Mouse (Mus musculus): ENCODE measurements around the gene Synpo2.

Gene Synpo2

GRCm38 (mm10) chr3:123178420-123178819 is 57.5 kb downstream of the Synpo2 start:
- CTCF ChIA-PET: interaction anchor here in 1 of 4 experiments (1.1 kb wide), 1 partner anchor 10 kb away, joined by 3 read pairs; no protein-coding TSS in a partner anchor

DNA sequence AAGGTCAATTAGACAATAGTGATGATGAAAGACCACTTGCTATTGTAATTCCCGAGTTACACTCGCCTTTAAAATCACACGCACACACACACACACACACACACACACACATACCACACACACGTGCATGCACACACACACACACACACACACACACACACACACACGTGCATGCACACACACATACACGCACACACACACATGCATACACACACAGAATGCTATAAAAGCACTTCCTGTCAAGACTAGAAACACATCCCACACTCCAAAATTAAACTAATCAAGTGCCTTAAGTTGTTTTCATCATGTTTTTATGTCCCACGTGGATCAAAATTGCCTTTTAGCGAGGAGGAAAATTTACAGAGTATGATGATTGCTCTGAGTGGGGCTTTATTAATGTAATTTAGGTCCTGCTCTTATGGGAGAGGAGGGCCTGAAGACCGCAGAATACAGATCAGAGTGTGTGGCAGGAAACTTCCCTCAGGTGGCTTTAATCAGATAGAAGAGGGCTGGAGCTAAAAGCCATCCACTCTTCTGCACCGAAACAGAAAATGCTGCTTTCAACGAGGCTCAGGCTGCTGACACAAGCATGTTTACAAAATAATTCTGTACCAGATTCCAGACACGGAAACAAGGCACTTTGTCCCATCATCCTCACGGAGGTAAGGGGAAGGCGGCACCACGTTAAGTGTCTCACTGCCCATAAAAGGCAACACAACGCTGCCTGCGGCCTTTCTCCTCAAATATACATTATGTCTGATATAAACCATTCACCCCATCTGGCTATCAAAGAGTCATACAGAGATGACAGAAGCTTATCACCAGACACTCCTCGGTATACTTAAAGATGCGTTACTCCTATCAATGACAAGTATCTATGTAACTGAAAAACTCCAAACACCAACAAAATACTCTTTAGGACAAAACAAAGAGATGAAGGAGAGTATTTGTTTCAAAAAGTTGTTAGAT is 59.3 kb downstream of the Synpo2 start:
- CTCF ChIA-PET: interaction anchor here in 1 of 4 experiments (0.6 kb wide), 1 partner anchor 50 kb away, joined by 3 read pairs; no protein-coding TSS in a partner anchor

More at GRCm38 (mm10) chr3:123178420-123178819, 57.5 kb downstream of the Synpo2 start:
- POLR2A ChIA-PET: no interaction called here

DNA sequence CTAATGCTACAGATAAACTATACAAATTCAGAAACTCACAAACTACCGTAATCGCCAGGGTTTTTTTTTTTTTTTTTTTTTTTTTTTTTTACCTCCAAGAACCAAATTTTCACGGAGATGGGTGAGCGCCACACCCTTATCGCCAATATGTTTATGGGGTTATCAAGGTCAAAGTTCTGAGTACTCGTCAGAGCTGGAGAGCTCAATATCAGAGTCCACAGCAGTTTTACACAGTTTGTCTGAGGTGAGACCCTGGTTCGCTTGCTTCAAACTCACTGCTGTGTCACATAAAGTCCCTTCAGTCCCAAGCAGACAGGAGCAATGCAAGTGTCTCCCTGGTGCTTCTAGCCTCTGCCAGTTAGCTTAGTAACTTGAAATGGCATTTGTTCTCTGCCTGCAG is 60.8 kb downstream of the Synpo2 start:
- POLR2A ChIA-PET: interaction anchor here in 2 of 4 experiments (0.7 to 1.0 kb wide), 2 partner anchors 197 to 333 kb away, joined by 4 to 5 read pairs; no protein-coding TSS in a partner anchor
- CTCF ChIA-PET: interaction anchor here in 1 of 4 experiments (0.7 kb wide), 1 partner anchor 147 kb away, joined by 24 read pairs; no protein-coding TSS in a partner anchor

More for the DNA sequence above, 59.3 kb downstream of the Synpo2 start:
- POLR2A ChIA-PET: interaction anchor here in 1 of 4 experiments (1.0 kb wide), 1 partner anchor 16 kb away, joined by 3 read pairs; no protein-coding TSS in a partner anchor

- ChIA-PET CTCF (interaction anchor here in 2 of 4 experiments (0.6 to 0.7 kb wide), 2 partner anchors 148 to 155 kb away, joined by 4 to 24 read pairs; no protein-coding TSS in a partner anchor), POLR2A (interaction anchor here in 1 of 4 experiments (0.5 kb wide), 1 partner anchor 198 kb away, joined by 3 read pairs; no protein-coding TSS in a partner anchor)
Observed at GRCm38 (mm10) chr3:123174379-123174697, 61.6 kb downstream of the Synpo2 start.

GRCm38 (mm10) chr3:123173553-123174378 is 62.2 kb downstream of the Synpo2 start:
- ChIA-PET POLR2A (interaction anchor here in 1 of 4 experiments (0.6 kb wide), 1 partner anchor 147 kb away, joined by 3 read pairs; no protein-coding TSS in a partner anchor), CTCF (interaction anchor here in 2 of 4 experiments (0.5 to 1.0 kb wide), 3 partner anchors 8 to 156 kb away, joined by 3 to 4 read pairs (median 3); no protein-coding TSS in a partner anchor)

DNA sequence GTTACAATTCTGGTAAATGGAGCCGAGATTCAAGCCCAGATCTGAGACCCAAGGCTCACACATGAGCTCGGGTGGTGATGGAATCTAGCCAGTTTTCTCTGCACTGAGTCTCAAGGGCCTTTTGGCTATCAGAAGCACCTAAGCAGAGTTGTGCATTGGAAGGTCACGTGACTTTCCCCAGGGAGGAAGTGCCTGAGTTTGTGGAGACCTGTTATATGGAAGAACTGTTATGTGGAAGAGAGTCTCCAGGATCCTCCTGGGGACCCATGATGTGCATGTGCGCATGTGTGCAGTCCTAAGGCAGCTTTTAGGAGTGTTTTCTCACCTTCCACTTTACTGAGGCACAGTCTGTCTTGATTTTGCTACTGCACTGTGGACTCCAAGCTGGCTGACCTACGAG is 63.8 kb downstream of the Synpo2 start:
- POLR2A ChIA-PET: interaction anchor here in 2 of 4 experiments (1.3 to 1.5 kb wide), 2 partner anchors 336 kb away, joined by 3 to 4 read pairs; no protein-coding TSS in a partner anchor
- CTCF ChIA-PET: interaction anchor here in 1 of 4 experiments (0.8 kb wide), 1 partner anchor 12 kb away, joined by 3 read pairs; no protein-coding TSS in a partner anchor

GRCm38 (mm10) chr3:123169398-123169797 is 66.6 kb downstream of the Synpo2 start:
- POLR2A ChIA-PET: interaction anchor here in 1 of 4 experiments (1.2 kb wide), 1 partner anchor 339 kb away, joined by 4 read pairs; no protein-coding TSS in a partner anchor
- CTCF ChIA-PET: interaction anchor here in 3 of 4 experiments (0.6 to 3.3 kb wide), 20 partner anchors 9 to 216 kb away, joined by 3 to 21 read pairs (median 3); partner anchors contain the start of gene Mettl14 (in 1 of the 3)

DNA sequence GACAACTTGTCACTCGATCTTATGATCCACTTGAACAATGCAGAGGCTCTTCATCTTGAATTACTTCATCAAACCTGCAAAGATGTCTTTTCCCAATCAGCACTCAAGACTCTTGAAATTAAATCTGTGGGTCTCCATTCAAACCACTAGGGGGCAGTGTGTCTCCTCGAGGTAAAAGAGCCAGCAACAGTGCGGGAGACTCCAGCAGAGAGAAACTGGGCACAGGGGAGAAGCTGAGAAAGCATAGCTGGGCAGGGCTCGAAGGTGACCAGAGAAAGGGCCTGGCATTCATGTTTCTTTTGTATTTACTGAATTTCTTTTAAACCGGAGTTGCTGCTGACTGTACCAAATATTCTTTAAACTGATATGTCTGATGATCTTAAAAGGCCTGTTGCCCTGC is 67.1 kb downstream of the Synpo2 start:
- CTCF ChIA-PET: interaction anchor here in 3 of 4 experiments (0.6 to 3.3 kb wide), 22 partner anchors 9 to 217 kb away, joined by 3 to 21 read pairs (median 3); partner anchors contain the start of gene Mettl14 (in 1 of the 3)
- POLR2A ChIA-PET: interaction anchor here in 1 of 4 experiments (1.2 kb wide), 1 partner anchor 340 kb away, joined by 4 read pairs; no protein-coding TSS in a partner anchor

DNA sequence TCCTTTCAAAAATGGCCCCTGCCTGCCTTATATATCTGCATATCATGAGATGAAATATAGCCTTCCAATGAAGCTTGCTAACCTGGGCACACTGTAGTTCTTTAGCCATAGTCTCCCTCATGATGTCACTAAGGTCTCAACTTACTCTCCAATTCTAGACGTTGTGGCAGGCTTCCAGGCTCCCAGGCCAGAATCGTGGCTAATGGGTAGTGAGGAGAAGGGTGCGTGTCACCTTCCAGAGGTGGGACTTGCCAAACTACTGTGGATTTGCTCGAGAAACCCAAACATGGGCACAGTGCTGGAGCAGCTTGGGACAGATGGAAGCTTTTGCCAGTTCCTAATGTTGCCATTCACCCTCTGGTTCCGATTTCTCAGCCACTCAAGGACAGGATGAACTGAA is 69.5 kb downstream of the Synpo2 start:
- ChIA-PET POLR2A (interaction anchor here in 1 of 4 experiments (0.6 kb wide), 1 partner anchor 1674 kb away, joined by 3 read pairs; no protein-coding TSS in a partner anchor), CTCF (no interaction called here)

DNA sequence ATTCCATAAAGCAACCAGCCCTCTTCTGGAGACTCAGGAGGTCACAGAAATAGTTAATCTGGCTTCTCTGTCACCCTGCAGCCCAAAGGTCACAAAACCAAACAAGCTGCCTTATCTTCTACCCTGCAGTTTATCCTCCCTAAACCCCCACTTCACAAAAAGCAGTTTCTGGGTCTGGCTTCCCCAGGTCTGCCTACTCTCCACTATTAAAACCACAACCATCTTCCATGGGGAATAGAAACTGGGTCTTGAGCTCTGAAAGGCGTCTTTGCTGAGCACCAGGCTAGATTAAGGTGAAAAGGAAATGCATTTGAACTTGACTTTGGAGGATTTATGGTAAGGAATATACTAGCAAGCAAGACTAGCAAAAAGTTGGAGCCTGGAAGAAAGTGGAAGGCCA is 71.8 kb downstream of the Synpo2 start:
- ChIA-PET POLR2A (interaction anchor here in 1 of 4 experiments (3.3 kb wide), 1 partner anchor 344 kb away, joined by 9 read pairs; no protein-coding TSS in a partner anchor), CTCF (no interaction called here)

DNA sequence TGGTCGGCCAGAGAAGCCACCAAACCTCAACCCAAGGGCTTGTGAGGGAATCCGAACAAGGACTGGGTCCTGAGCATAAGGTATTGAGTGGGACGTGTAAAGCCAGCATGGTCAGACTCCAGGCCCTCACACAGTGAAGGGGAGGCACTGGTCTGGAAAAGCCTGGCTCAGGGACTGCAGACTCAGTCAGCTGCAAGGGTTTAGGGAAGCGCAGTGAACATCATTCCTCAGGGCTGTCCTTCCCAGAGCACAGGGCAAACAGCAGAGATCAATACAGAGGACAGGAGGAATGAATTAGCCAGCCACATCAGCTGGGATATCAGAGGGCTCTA is 72.8 kb downstream of the Synpo2 start:
- POLR2A ChIA-PET: interaction anchor here in 1 of 4 experiments (3.3 kb wide), 1 partner anchor 345 kb away, joined by 9 read pairs; no protein-coding TSS in a partner anchor
- CTCF ChIA-PET: no interaction called here

- POLR2A ChIA-PET: interaction anchor here in 1 of 4 experiments (0.7 to 3.3 kb wide), 2 partner anchors 85 to 346 kb away, joined by 3 to 9 read pairs; no protein-coding TSS in a partner anchor
- CTCF ChIA-PET: interaction anchor here in 3 of 4 experiments (1.0 to 2.3 kb wide), 4 partner anchors 28 to 209 kb away, joined by 3 to 12 read pairs (median 4); no protein-coding TSS in a partner anchor
Observed at GRCm38 (mm10) chr3:123162289-123163191, 73.4 kb downstream of the Synpo2 start.

DNA sequence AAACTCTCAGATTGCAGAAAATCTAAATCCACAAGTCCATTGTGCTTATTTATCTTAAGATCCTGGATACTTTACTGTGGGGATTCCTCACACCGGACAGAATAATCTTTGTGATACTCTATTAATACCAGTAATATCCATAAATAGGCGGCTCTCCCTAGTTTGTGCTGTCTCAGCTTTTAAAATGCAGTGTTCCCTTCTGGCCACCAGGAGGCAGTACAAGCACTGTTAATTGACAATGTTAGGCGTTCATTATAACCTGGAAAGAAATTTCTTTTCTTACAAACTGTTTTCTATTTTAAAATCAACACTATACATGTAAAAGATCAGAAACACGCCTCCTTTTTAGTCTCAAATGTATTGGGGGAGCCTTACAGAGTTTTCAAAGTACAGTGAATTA is 75.2 kb downstream of the Synpo2 start:
- POLR2A ChIA-PET: interaction anchor here in 1 of 4 experiments (0.8 to 0.9 kb wide), 2 partner anchors 15 to 539 kb away, joined by 3 read pairs; no protein-coding TSS in a partner anchor
- CTCF ChIA-PET: interaction anchor here (0.6 to 3.7 kb wide), 18 partner anchors 9 to 520 kb away, joined by 3 to 67 read pairs (median 6); no protein-coding TSS in a partner anchor

GRCm38 (mm10) chr3:123159139-123159824 is 76.7 kb downstream of the Synpo2 start:
- CTCF ChIA-PET: interaction anchor here (0.5 to 3.7 kb wide), 81 partner anchors 9 to 1116 kb away, joined by 3 to 67 read pairs (median 3); partner anchors contain the start of gene Pde5a (in 1 of the 4)
- POLR2A ChIA-PET: interaction anchor here in 3 of 4 experiments (0.5 to 1.9 kb wide), 9 partner anchors 9 to 511 kb away, joined by 3 to 11 read pairs (median 4); no protein-coding TSS in a partner anchor

GRCm38 (mm10) chr3:123158579-123158978 is 77.4 kb downstream of the Synpo2 start:
- POLR2A ChIA-PET: interaction anchor here in 3 of 4 experiments (1.0 to 1.9 kb wide), 6 partner anchors 43 to 511 kb away, joined by 3 to 11 read pairs (median 4); no protein-coding TSS in a partner anchor
- CTCF ChIA-PET: interaction anchor here (0.5 to 3.7 kb wide), 76 partner anchors 8 to 1117 kb away, joined by 3 to 67 read pairs (median 3); no protein-coding TSS in a partner anchor

DNA sequence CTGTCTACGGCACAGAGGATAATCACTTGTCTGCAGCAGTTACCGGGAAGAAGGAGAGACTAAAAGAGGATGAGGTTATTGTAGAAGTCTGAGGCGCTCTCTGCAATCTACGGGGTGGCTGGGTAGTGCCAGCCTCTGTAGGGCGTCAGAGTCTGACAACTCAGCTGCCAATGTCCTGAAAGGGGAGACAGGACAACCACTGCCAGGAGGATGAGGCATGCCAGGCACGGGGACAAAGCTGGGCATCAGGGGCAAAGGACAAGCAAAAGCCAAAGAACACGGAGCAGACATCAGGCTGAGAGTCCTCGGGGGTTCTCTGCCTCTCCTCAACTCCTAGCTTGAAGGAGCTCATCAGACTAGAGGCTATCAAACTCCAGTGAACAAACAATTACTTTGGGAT is 82.6 kb downstream of the Synpo2 start:
- POLR2A ChIA-PET: no interaction called here
- CTCF ChIA-PET: interaction anchor here in 1 of 4 experiments (0.7 kb wide), 1 partner anchor 180 kb away, joined by 3 read pairs; no protein-coding TSS in a partner anchor
